ENCODE assay signal across 19 mouse cellular contexts in genomic region chr6:5287919-5288318, GRCm38 (mm10). TPM values are rescaled to one million over a fixed set of nuclear protein-coding genes. Genes with fewer than 3 reads are reported as not detected.
A peak's percentile ranks its signal among the peaks of the same experiment; 100 is the strongest.
DNase-seq lines count a peak whose midpoint lies in the region; ATAC-seq and TF ChIP-seq lines count a peak whose summit lies in the region.
"Had no signal": no experiment of that assay in that cellular context is flagged by ENCODE, and none has a peak within 500 bp of the region (broad histone marks: within the 10 kb centered on the region; RNA-seq: fewer than 3 reads in every experiment).

No protein-coding gene starts in this region.

- peak; percentile 41 to 77; a peak in 2 of 4 replicates for TF ChIP-seq EP300 in MEL (IDR thresholded peaks at IDR 0.05; ENCODE audit: low read depth in 1 of 2, low read length in 2 of 2)
- 0 out of 2 replicates have a peak, but pooled peaks have one; percentile 21 for TF ChIP-seq EP300 in liver, embryonic 14.5 days (IDR thresholded peaks at IDR 0.05; ENCODE audit: low read depth)

- no peak overlapping the region for H3K4me2 ChIP-seq in forebrain, embryonic 12.5 days
- H3K4me2 ChIP-seq in embryonic facial prominence, embryonic 12.5 days (replicated peaks) = no peak overlapping the region
- peak overlapping the region; percentile 61 for H3K4me2 ChIP-seq in liver, embryonic 14.5 days (ENCODE audit: low read depth)
- H3K4me2 ChIP-seq: hindbrain, embryonic 13.5 days; midbrain, embryonic 11.5 days; neural tube, embryonic 12.5 days had no signal

- no peak for TF ChIP-seq POLR2A in MEL (IDR thresholded peaks at IDR 0.05; ENCODE audit: control insufficient read depth in 1 of 2, insufficient read depth in 1 of 2, low read depth in 1 of 2, low read length in 2 of 2, poor library complexity in 1 of 2)

- peaks cover 18% of the 10 kb centered on the region for H3K36me3 ChIP-seq in forebrain, embryonic 10.5 days (replicated peaks)
- no peaks in the 10 kb centered on the region for H3K36me3 ChIP-seq in forebrain, embryonic 12.5 days (replicated peaks)
- peaks cover 19 to 53% of the 10 kb centered on the region in 2 experiments for H3K36me3 ChIP-seq in MEL (ENCODE audit: control insufficient read depth in 1 of 2, insufficient read depth in 2 of 2, low read length in 2 of 2)
- H3K36me3 ChIP-seq in embryonic facial prominence, embryonic 12.5 days = no peaks in the 10 kb centered on the region
- H3K36me3 ChIP-seq in liver, embryonic 14.5 days (replicated peaks; ENCODE audit: control insufficient read depth, insufficient read depth, low read depth) = peaks cover 48% of the 10 kb centered on the region
- H3K36me3 ChIP-seq: hindbrain, embryonic 13.5 days; neural tube, embryonic 12.5 days had no signal

- no peak for TF ChIP-seq RAD21 in MEL (IDR thresholded peaks at IDR 0.05; ENCODE audit: low read depth, low read length)

- DNase-seq in forebrain, embryonic 10.5 days (ENCODE audit: extremely low spot score, low spot score) = no peak
- peak; percentile 39 for DNase-seq in MEL (ENCODE audit: low read depth, low spot score)
- DNase-seq in liver, embryonic 14.5 days (ENCODE audit: low read depth in 3 of 3, low spot score in 3 of 3) = peak in 1 of 3 experiments; percentile 20
- DNase-seq in adrenal gland, adult (ENCODE audit: inconsistent age in 2 of 2, low spot score in 1 of 2) = no peak
- DNase-seq in left cerebral cortex, postnatal 14 days (ENCODE audit: low spot score in 2 of 2) = no peak
- DNase-seq in spleen, postnatal 10 days (ENCODE audit: low spot score in 2 of 2) = no peak
- DNase-seq: adrenal gland, postnatal 14 days; cerebellum, adult 8-10 months; heart, adult 18-20 months; kidney, adult 18-20 months; kidney, postnatal 25 days; lung, adult 18-20 months; lung, postnatal 4 days; spleen, adult 18-20 months had no signal

- H3K4me3 ChIP-seq in forebrain, embryonic 10.5 days = no peak overlapping the region
- H3K4me3 ChIP-seq in forebrain, embryonic 12.5 days (replicated peaks) = no peak overlapping the region
- H3K4me3 ChIP-seq in MEL (ENCODE audit: control insufficient read depth in 1 of 2, insufficient read depth in 1 of 2, low read depth in 2 of 2, low read length in 2 of 2) = no peak overlapping the region; a peak in 1 of 4 replicates
- no peak overlapping the region for H3K4me3 ChIP-seq in embryonic facial prominence, embryonic 12.5 days
- no peak overlapping the region; a peak in 1 of 4 replicates for H3K4me3 ChIP-seq in liver, embryonic 14.5 days (ENCODE audit: insufficient read depth in 1 of 2, low read depth in 2 of 2, low read length in 2 of 2)
- H3K4me3 ChIP-seq: hindbrain, embryonic 13.5 days; neural tube, embryonic 12.5 days had no signal

- intact Hi-C loops in left cerebral cortex, postnatal 14 days (cut with DNase I) = no loop called here

- no peak for ATAC-seq in forebrain, embryonic 12.5 days (ENCODE audit: low FRiP score)
- no peak for ATAC-seq in embryonic facial prominence, embryonic 12.5 days (ENCODE audit: insufficient number of reproducible peaks, insufficient read depth, low FRiP score, low TSS enrichment)
- ATAC-seq in liver, embryonic 14.5 days (ENCODE audit: insufficient read depth) = peak; percentile 25; the same call in 1 of the 2 replicates

- no peak overlapping the region for H3K9ac ChIP-seq in forebrain, embryonic 12.5 days
- no peak overlapping the region for H3K9ac ChIP-seq in MEL (ENCODE audit: control insufficient read depth, low read depth, low read length, poor library complexity, severe bottlenecking)
- H3K9ac ChIP-seq in embryonic facial prominence, embryonic 12.5 days = no peak overlapping the region
- peak overlapping the region; percentile 45 for H3K9ac ChIP-seq in liver, embryonic 14.5 days (replicated peaks)
- H3K9ac ChIP-seq: hindbrain, embryonic 13.5 days; neural tube, embryonic 12.5 days had no signal

- no peaks in the 10 kb centered on the region for H3K27me3 ChIP-seq in forebrain, embryonic 10.5 days (ENCODE audit: poor library complexity, severe bottlenecking)
- no peaks in the 10 kb centered on the region for H3K27me3 ChIP-seq in forebrain, embryonic 12.5 days
- no peaks in the 10 kb centered on the region for H3K27me3 ChIP-seq in MEL (ENCODE audit: control insufficient read depth in 1 of 2, insufficient read depth in 2 of 2, low read length in 2 of 2)
- H3K27me3 ChIP-seq in embryonic facial prominence, embryonic 12.5 days = no peaks in the 10 kb centered on the region
- no peaks in the 10 kb centered on the region for H3K27me3 ChIP-seq in liver, embryonic 14.5 days (ENCODE audit: control insufficient read depth, insufficient read depth, low read length)
- H3K27me3 ChIP-seq: hindbrain, embryonic 13.5 days; neural tube, embryonic 12.5 days had no signal

- H3K9me3 ChIP-seq in forebrain, embryonic 10.5 days = no peaks in the 10 kb centered on the region
- H3K9me3 ChIP-seq in forebrain, embryonic 12.5 days = no peaks in the 10 kb centered on the region
- H3K9me3 ChIP-seq in MEL (replicated peaks; ENCODE audit: insufficient read depth, low read length) = no peaks in the 10 kb centered on the region
- no peaks in the 10 kb centered on the region for H3K9me3 ChIP-seq in embryonic facial prominence, embryonic 12.5 days
- H3K9me3 ChIP-seq in liver, embryonic 14.5 days (ENCODE audit: control insufficient read depth, low read length) = no peaks in the 10 kb centered on the region
- H3K9me3 ChIP-seq: hindbrain, embryonic 13.5 days; neural tube, embryonic 12.5 days had no signal

- WGBS in forebrain, embryonic 10.5 days = 74% methylated on average over 5 of the region's 5 CpGs
- WGBS in forebrain, embryonic 12.5 days = 80% methylated on average over 5 of the region's 5 CpGs
- WGBS in embryonic facial prominence, embryonic 12.5 days = 26% methylated on average over 5 of the region's 5 CpGs
- 23% methylated on average over 5 of the region's 5 CpGs for WGBS in liver, embryonic 14.5 days (ENCODE audit: insufficient replicate concordance)

- peaks cover 2% of the 10 kb centered on the region; the same call in 1 of the 2 replicates for H3K79me2 ChIP-seq in MEL (ENCODE audit: control insufficient read depth, insufficient read depth, low read length, poor library complexity)

- TF ChIP-seq CTCF in MEL (IDR thresholded peaks at IDR 0.05 in 2 of 3, conservative IDR thresholded peaks at IDR 0.05 in 1 of 3; ENCODE audit: control insufficient read depth in 1 of 3, insufficient read depth in 1 of 3, low read depth in 2 of 3, low read length in 3 of 3, poor library complexity in 1 of 3, severe bottlenecking in 1 of 3) = no peak
- TF ChIP-seq CTCF in liver, embryonic 14.5 days (IDR thresholded peaks at IDR 0.05; ENCODE audit: low read depth) = no peak

- peak overlapping the region; percentile 48 for H3K27ac ChIP-seq in forebrain, embryonic 10.5 days
- H3K27ac ChIP-seq in forebrain, embryonic 12.5 days = no peak overlapping the region
- peak overlapping the region; percentile 80 for H3K27ac ChIP-seq in MEL (ENCODE audit: control insufficient read depth, low read depth, low read length)
- H3K27ac ChIP-seq in embryonic facial prominence, embryonic 12.5 days = peak overlapping the region; percentile 69; the same call in 1 of the 2 replicates
- peak overlapping the region; percentile 95 for H3K27ac ChIP-seq in liver, embryonic 14.5 days
- H3K27ac ChIP-seq: hindbrain, embryonic 13.5 days; neural tube, embryonic 12.5 days had no signal

- H3K4me1 ChIP-seq in forebrain, embryonic 10.5 days = peaks cover 13% of the 10 kb centered on the region
- peaks cover 7% of the 10 kb centered on the region; the same call in 1 of the 2 replicates for H3K4me1 ChIP-seq in forebrain, embryonic 12.5 days
- peaks cover 40 to 57% of the 10 kb centered on the region in 2 experiments for H3K4me1 ChIP-seq in MEL (ENCODE audit: control insufficient read depth in 1 of 2, insufficient read depth in 2 of 2, low read length in 2 of 2)
- peaks cover 10% of the 10 kb centered on the region; the same call in 1 of the 2 replicates for H3K4me1 ChIP-seq in embryonic facial prominence, embryonic 12.5 days
- H3K4me1 ChIP-seq in liver, embryonic 14.5 days (replicated peaks; ENCODE audit: control insufficient read depth in 2 of 2, insufficient read depth in 2 of 2, low read length in 1 of 2) = peaks cover 59 to 62% of the 10 kb centered on the region in 2 experiments

TF ChIP-seq in MEL, 35 proteins besides CTCF, POLR2A, EP300 and RAD21 (continues in another document):
- TF ChIP-seq POLR2AphosphoS2 (IDR thresholded peaks at IDR 0.05; ENCODE audit: low read length) = no peak
- TF ChIP-seq USF2 (IDR thresholded peaks at IDR 0.05; ENCODE audit: borderline replicate concordance in 1 of 2, insufficient read depth in 1 of 2, low read depth in 1 of 2, low read length in 2 of 2) = no peak
- no peak for TF ChIP-seq CHD1 (IDR thresholded peaks at IDR 0.05; ENCODE audit: low read depth, low read length)
- no peak for TF ChIP-seq CHD2 (IDR thresholded peaks at IDR 0.05; ENCODE audit: low read length)
- TF ChIP-seq MAFK (IDR thresholded peaks at IDR 0.05; ENCODE audit: borderline replicate concordance, low read depth, low read length) = 0 out of 2 replicates have a peak, but pooled peaks have one; percentile 8
- TF ChIP-seq E2F4 (IDR thresholded peaks at IDR 0.05; ENCODE audit: borderline replicate concordance, low read depth, low read length) = no peak

RNA-seq across cellular contexts. Expression of gene Pon2, which starts 10.3 kb away (rescaled TPM):
- polyA plus RNA-seq in forebrain, embryonic 10.5 days (2016; fragmentation: Nextera tagmentation; extraction: Ambion mirVana) = 33.3 and 34.9 TPM in 2 replicates
- polyA plus RNA-seq in forebrain, embryonic 12.5 days (2016; fragmentation: Nextera tagmentation; extraction: Ambion mirVana) = 33.8 and 36.9 TPM in 2 replicates
- 9.6 and 14.4 TPM in 2 replicates for total RNA-seq in MEL (2012; rRNA removed)
- 10 to 100 TPM in 1 of 2 experiments, not detected in 1; 21.2 TPM for polyA plus RNA-seq in MEL (2012; ENCODE audit: insufficient read depth in 1 of 2, insufficient read length in 2 of 2, low read depth in 1 of 2, low replicate concordance in 2 of 2, missing spikeins in 1 of 2)
- polyA plus RNA-seq in embryonic facial prominence, embryonic 12.5 days (2016; fragmentation: Nextera tagmentation; extraction: Ambion mirVana) = 24.4 and 25.1 TPM in 2 replicates
- 23.7 and 27.3 TPM in 2 replicates for polyA plus RNA-seq in liver, embryonic 14.5 days (2012; rRNA removed)
- 32.5 and 38.3 TPM in 2 replicates for polyA plus RNA-seq in liver, embryonic 14.5 days (2014; fragmentation: Nextera tagmentation; extraction: Ambion mirVana)
- total RNA-seq in left cerebral cortex, postnatal 14 days (2021) = 10 to 100 TPM; 26.7 to 29.3 TPM

RNA-seq across cellular contexts. Expression of gene Pon3, which starts 31.8 kb away (rescaled TPM):
- polyA plus RNA-seq in forebrain, embryonic 10.5 days (2016; fragmentation: Nextera tagmentation; extraction: Ambion mirVana) = 4.5 TPM in 2 replicates
- polyA plus RNA-seq in forebrain, embryonic 12.5 days (2016; fragmentation: Nextera tagmentation; extraction: Ambion mirVana) = 3.3 and 3.7 TPM in 2 replicates
- 2.9 and 3.1 TPM in 2 replicates for total RNA-seq in MEL (2012; rRNA removed)
- 1 to 10 TPM in 1 of 2 experiments, not detected in 1; 5.9 TPM for polyA plus RNA-seq in MEL (2012; ENCODE audit: insufficient read depth in 1 of 2, insufficient read length in 2 of 2, low read depth in 1 of 2, low replicate concordance in 2 of 2, missing spikeins in 1 of 2)
- polyA plus RNA-seq in embryonic facial prominence, embryonic 12.5 days (2016; fragmentation: Nextera tagmentation; extraction: Ambion mirVana) = 6.5 and 6.6 TPM in 2 replicates
- polyA plus RNA-seq in liver, embryonic 14.5 days (2012; rRNA removed) = 6.2 and 8.5 TPM in 2 replicates
- polyA plus RNA-seq in liver, embryonic 14.5 days (2014; fragmentation: Nextera tagmentation; extraction: Ambion mirVana) = 17.5 and 19.0 TPM in 2 replicates
- total RNA-seq in left cerebral cortex, postnatal 14 days (2021) = 1 to 10 TPM; 2.1 to 2.4 TPM
